Mouse (Mus musculus) embryonic facial prominence, embryonic 12.5 days (tissue): ENCODE measurements around the gene Edem3. TPM values are rescaled to one million over a fixed set of nuclear protein-coding genes. Genes with fewer than 3 reads are reported as not detected.
"Not testable (repeated sequence)": the region's sequence is repeated elsewhere in the genome, so short reads cannot be mapped to it uniquely, and the experiment has no call there.

Experiments
- ATAC-seq: fragments of 200-750 bp; cut with Nextera tagmentation; 2 replicates; pipeline ENCODE4 v1.8.0; 2017; ENCODE audit not compliant: insufficient number of reproducible peaks, insufficient read depth, low FRiP score, low TSS enrichment
- H3K27ac ChIP-seq: fragments of 300-500 bp; sonication (generic); 2 replicates; pipeline ENCODE4 v1.5.1; 2016; ENCODE audit warnings: mild to moderate bottlenecking
- H3K27me3 ChIP-seq: fragments of 300-500 bp; sonication (generic); 2 replicates; pipeline ENCODE4 v1.6.1; 2016; ENCODE audit warnings: mild to moderate bottlenecking, moderate library complexity
- H3K36me3 ChIP-seq: fragments of 300-500 bp; sonication (generic); 2 replicates; pipeline ENCODE4 v1.6.1; 2016; ENCODE audit warnings: mild to moderate bottlenecking
- H3K4me1 ChIP-seq: fragments of 300-500 bp; sonication (generic); 2 replicates; pipeline ENCODE4 v1.6.1; 2016
- H3K4me2 ChIP-seq: fragments of 300-500 bp; sonication (generic); replicated peaks from 2 replicates; pipeline ENCODE4 v1.6.1; 2016; ENCODE audit warnings: mild to moderate bottlenecking, moderate library complexity
- H3K4me3 ChIP-seq: fragments of 300-500 bp; sonication (generic); 2 replicates; pipeline ENCODE4 v1.5.1; 2016; ENCODE audit warnings: mild to moderate bottlenecking
- H3K9ac ChIP-seq: fragments of 300-500 bp; sonication (generic); 2 replicates; pipeline ENCODE4 v1.6.1; 2016; ENCODE audit warnings: mild to moderate bottlenecking, moderate library complexity
- H3K9me3 ChIP-seq: fragments of 300-500 bp; sonication (generic); 2 replicates; pipeline ENCODE4 v1.6.1; 2016; ENCODE audit warnings: mild to moderate bottlenecking, moderate library complexity
- WGBS: fragments of 180-500 bp; shearing (Covaris S2); methylation state at CpG from one replicate; pipeline ENCODE4 v1.1.7; 2016; 5-methylcytosine and 5-hydroxymethylcytosine counted together
- polyA plus RNA-seq: library from polyadenylated mRNA; unstranded; fragments of >200 nt; fragmentation: Nextera tagmentation; extraction: Ambion mirVana; gene quantifications from 2 replicates; pipeline ENCODE4 v1.2.1, GENCODE M21; 2016

Gene Edem3
- polyA plus RNA-seq, 1 experiment from 2014 or later = 27.6 TPM

- Histone ChIP-seq H3K27me3 (no peaks in the 10 kb centered on the region), H3K27ac (no peak overlapping the region), H3K4me2 (no peak overlapping the region), H3K4me1 (no peaks in the 10 kb centered on the region), H3K36me3 (no peaks in the 10 kb centered on the region), H3K9me3 (no peaks in the 10 kb centered on the region), H3K4me3 (no peak overlapping the region), H3K9ac (no peak overlapping the region)
- no peak for ATAC-seq
- WGBS = 83% methylated on average over 8 of the region's 8 CpGs
Observed at GRCm38 (mm10) chr1:151718575-151718974, 36.6 kb upstream of the Edem3 start.

- Histone ChIP-seq H3K4me2 (no peak overlapping the region), H3K4me1 (no peaks in the 10 kb centered on the region), H3K36me3 (no peaks in the 10 kb centered on the region), H3K4me3 (no peak overlapping the region), H3K27ac (no peak overlapping the region), H3K27me3 (no peaks in the 10 kb centered on the region), H3K9me3 (no peaks in the 10 kb centered on the region), H3K9ac (no peak overlapping the region)
- ATAC-seq = no peak
- WGBS = 88% methylated on average over 5 of the region's 5 CpGs
Observed at GRCm38 (mm10) chr1:151719911-151720310, 35.3 kb upstream of the Edem3 start.

GRCm38 (mm10) chr1:151720566-151720965, 34.6 kb upstream of the Edem3 start:
- ATAC-seq = no peak

GRCm38 (mm10) chr1:151721357-151721983, 33.7 kb upstream of the Edem3 start:
- Histone ChIP-seq H3K4me2 (no peak overlapping the region), H3K4me3 (no peak overlapping the region), H3K9me3 (no peaks in the 10 kb centered on the region), H3K4me1 (no peaks in the 10 kb centered on the region), H3K27me3 (no peaks in the 10 kb centered on the region), H3K9ac (no peak overlapping the region), H3K36me3 (no peaks in the 10 kb centered on the region), H3K27ac (no peak overlapping the region)
- 73% methylated on average over 10 of the region's 10 CpGs for WGBS
- no peak for ATAC-seq

More at GRCm38 (mm10) chr1:151720566-151720965, 34.6 kb upstream of the Edem3 start:
- no peak overlapping the region for H3K9ac ChIP-seq
- H3K27me3 ChIP-seq = no peaks in the 10 kb centered on the region
- H3K36me3 ChIP-seq = no peaks in the 10 kb centered on the region
- H3K4me3 ChIP-seq = no peak overlapping the region
- H3K27ac ChIP-seq = no peak overlapping the region
- WGBS = 85% methylated on average over 2 of the region's 2 CpGs
- H3K9me3 ChIP-seq = no peaks in the 10 kb centered on the region
- no peaks in the 10 kb centered on the region for H3K4me1 ChIP-seq
- no peak overlapping the region for H3K4me2 ChIP-seq

- no peaks in the 10 kb centered on the region for H3K36me3 ChIP-seq
- no peaks in the 10 kb centered on the region for H3K27me3 ChIP-seq
- no peak for ATAC-seq
- H3K4me3 ChIP-seq = no peak overlapping the region
- no peaks in the 10 kb centered on the region for H3K4me1 ChIP-seq
- no peaks in the 10 kb centered on the region for H3K9me3 ChIP-seq
- H3K9ac ChIP-seq = no peak overlapping the region
- no peak overlapping the region for H3K4me2 ChIP-seq
- no peak overlapping the region for H3K27ac ChIP-seq
- WGBS = 79% methylated on average over 4 of the region's 4 CpGs
Observed at GRCm38 (mm10) chr1:151723771-151724170, 31.4 kb upstream of the Edem3 start.

GRCm38 (mm10) chr1:151725590-151725989, 29.6 kb upstream of the Edem3 start:
- H3K9me3 ChIP-seq = no peaks in the 10 kb centered on the region
- no peak overlapping the region for H3K9ac ChIP-seq
- H3K27ac ChIP-seq = no peak overlapping the region
- H3K4me1 ChIP-seq = no peaks in the 10 kb centered on the region
- H3K27me3 ChIP-seq = no peaks in the 10 kb centered on the region
- ATAC-seq = no peak
- H3K4me2 ChIP-seq = no peak overlapping the region
- no peaks in the 10 kb centered on the region for H3K36me3 ChIP-seq
- no peak overlapping the region for H3K4me3 ChIP-seq
- 73% methylated on average over 2 of the region's 2 CpGs for WGBS

GRCm38 (mm10) chr1:151726358-151726757, 28.8 kb upstream of the Edem3 start:
- 81% methylated on average over 6 of the region's 6 CpGs for WGBS
- Histone ChIP-seq H3K9ac (no peak overlapping the region), H3K27me3 (no peaks in the 10 kb centered on the region), H3K4me3 (no peak overlapping the region), H3K27ac (no peak overlapping the region), H3K4me1 (no peaks in the 10 kb centered on the region), H3K36me3 (no peaks in the 10 kb centered on the region), H3K9me3 (no peaks in the 10 kb centered on the region), H3K4me2 (no peak overlapping the region)
- ATAC-seq = no peak

GRCm38 (mm10) chr1:151728141-151728540, 27.0 kb upstream of the Edem3 start:
- WGBS = 78% methylated on average over 4 of the region's 4 CpGs

GRCm38 (mm10) chr1:151737146-151737545, 18.0 kb upstream of the Edem3 start:
- WGBS = 86% methylated on average over 2 of the region's 2 CpGs
- H3K4me3 ChIP-seq = no peak overlapping the region
- H3K9me3 ChIP-seq = no peaks in the 10 kb centered on the region
- no peak for ATAC-seq
- H3K36me3 ChIP-seq = no peaks in the 10 kb centered on the region
- no peak overlapping the region for H3K4me2 ChIP-seq
- H3K27me3 ChIP-seq = no peaks in the 10 kb centered on the region
- H3K4me1 ChIP-seq = no peaks in the 10 kb centered on the region
- no peak overlapping the region for H3K27ac ChIP-seq
- no peak overlapping the region for H3K9ac ChIP-seq

More at GRCm38 (mm10) chr1:151728141-151728540, 27.0 kb upstream of the Edem3 start:
- H3K9ac ChIP-seq = no peak overlapping the region
- no peak for ATAC-seq
- H3K4me3 ChIP-seq = no peak overlapping the region
- H3K36me3 ChIP-seq = no peaks in the 10 kb centered on the region
- no peak overlapping the region for H3K4me2 ChIP-seq
- no peak overlapping the region for H3K27ac ChIP-seq
- no peaks in the 10 kb centered on the region for H3K27me3 ChIP-seq
- no peaks in the 10 kb centered on the region for H3K4me1 ChIP-seq
- no peaks in the 10 kb centered on the region for H3K9me3 ChIP-seq

GRCm38 (mm10) chr1:151741199-151741621, 14.0 kb upstream of the Edem3 start:
- Histone ChIP-seq H3K27me3 (no peaks in the 10 kb centered on the region), H3K4me2 (no peak overlapping the region), H3K4me3 (no peak overlapping the region), H3K27ac (no peak overlapping the region), H3K9ac (no peak overlapping the region), H3K9me3 (no peaks in the 10 kb centered on the region), H3K4me1 (no peaks in the 10 kb centered on the region), H3K36me3 (no peaks in the 10 kb centered on the region)
- 88% methylated on average over 7 of the region's 7 CpGs for WGBS
- ATAC-seq = no peak

GRCm38 (mm10) chr1:151749894-151750293, 5.3 kb upstream of the Edem3 start:
- H3K4me3 ChIP-seq, H3K36me3 ChIP-seq, ATAC-seq, H3K4me1 ChIP-seq, H3K4me2 ChIP-seq, H3K9me3 ChIP-seq, H3K27ac ChIP-seq, H3K27me3 ChIP-seq, H3K9ac ChIP-seq: not testable (repeated sequence)
- 96% methylated on average over 2 of the region's 2 CpGs for WGBS

GRCm38 (mm10) chr1:151752946-151753345, 2.2 kb upstream of the Edem3 start:
- no peak overlapping the region for H3K4me3 ChIP-seq
- ATAC-seq = no peak
- no peak overlapping the region for H3K9ac ChIP-seq
- H3K4me2 ChIP-seq = no peak overlapping the region
- no peaks in the 10 kb centered on the region for H3K27me3 ChIP-seq
- WGBS = 58% methylated on average over 4 of the region's 4 CpGs
- peaks cover 15% of the 10 kb centered on the region for H3K4me1 ChIP-seq
- H3K36me3 ChIP-seq = no peaks in the 10 kb centered on the region
- H3K9me3 ChIP-seq = no peaks in the 10 kb centered on the region
- H3K27ac ChIP-seq = no peak overlapping the region
